Mouse (Mus musculus): ENCODE measurements around the gene Ano5.

- TF ChIP-seq CTCF (IDR thresholded peaks at IDR 0.05; ENCODE audit: extremely low read depth, insufficient read depth, low read length) (no peak), POLR2A (IDR thresholded peaks at IDR 0.05; ENCODE audit: extremely low read depth, insufficient read depth, low read length) (no peak)
These were observed 682 bp upstream of the Ano5 start for GRCm38 (mm10) chr7:51510147-51510546.
